Mouse (Mus musculus) heart, embryonic 11.5 days (tissue): ENCODE measurements around the gene Rfx7. TPM values are rescaled to one million over a fixed set of nuclear protein-coding genes. Genes with fewer than 3 reads are reported as not detected.
"Not testable (repeated sequence)": the region's sequence is repeated elsewhere in the genome, so short reads cannot be mapped to it uniquely, and the experiment has no call there.

Source experiments
- ATAC-seq: fragments of 200-750 bp; cut with Nextera tagmentation; replicated peaks from 2 replicates; pipeline ENCODE4 v1.8.0; 2017; ENCODE audit warnings: moderate library complexity; ENCODE audit not compliant: insufficient number of reproducible peaks, low FRiP score, low TSS enrichment
- H3K27ac ChIP-seq: fragments of 300-500 bp; sonication (generic); 2 replicates; pipeline ENCODE4 v1.5.1; 2014; ENCODE audit warnings: mild to moderate bottlenecking, low read depth, low read length
- H3K27me3 ChIP-seq: fragments of 300-500 bp; sonication (generic); 2 replicates; pipeline ENCODE4 v1.6.1; 2014; ENCODE audit warnings: mild to moderate bottlenecking, low read length, mixed read lengths; ENCODE audit not compliant: control insufficient read depth, insufficient read depth
- H3K36me3 ChIP-seq: fragments of 300-500 bp; sonication (generic); 2 replicates; pipeline ENCODE4 v1.6.1; 2014; ENCODE audit warnings: mild to moderate bottlenecking, low read length, moderate library complexity, mixed read lengths; ENCODE audit not compliant: control insufficient read depth, insufficient read depth
- H3K4me1 ChIP-seq: fragments of 300-500 bp; sonication (generic); 2 replicates; pipeline ENCODE4 v1.6.1; 2014; ENCODE audit warnings: low read length; ENCODE audit not compliant: control insufficient read depth, insufficient read depth
- H3K4me2 ChIP-seq: fragments of 300-500 bp; sonication (generic); 2 replicates; pipeline ENCODE4 v1.6.1; 2014; ENCODE audit warnings: mild to moderate bottlenecking, moderate library complexity
- H3K4me3 ChIP-seq: fragments of 300-500 bp; sonication (generic); 2 replicates; pipeline ENCODE4 v1.5.1; 2014; ENCODE audit warnings: low read depth, low read length
- H3K9ac ChIP-seq: fragments of 300-500 bp; sonication (generic); 2 replicates; pipeline ENCODE4 v1.6.1; 2014; ENCODE audit warnings: mild to moderate bottlenecking, low read depth, low read length, moderate library complexity
- H3K9me3 ChIP-seq: fragments of 300-500 bp; sonication (generic); replicated peaks from 2 replicates; pipeline ENCODE4 v1.6.1; 2016; ENCODE audit warnings: low read length; ENCODE audit not compliant: control insufficient read depth
- WGBS: fragments of 180-500 bp; shearing (Covaris S2); extraction: QIAGEN DNeasy Blood & Tissue Kit; methylation state at CpG from one replicate; pipeline ENCODE4 v1.1.7; 2014; ENCODE audit not compliant: insufficient replicate concordance; 5-methylcytosine and 5-hydroxymethylcytosine counted together
- polyA plus RNA-seq: library from polyadenylated mRNA; unstranded; fragments of >200 nt; fragmentation: Nextera tagmentation; extraction: Ambion mirVana; gene quantifications from 2 replicates; pipeline ENCODE4 v1.2.1, GENCODE M21; 2014

The Rfx7 gene
- polyA plus RNA-seq, 1 experiment from 2014 or later: 12.2 TPM

DNA sequence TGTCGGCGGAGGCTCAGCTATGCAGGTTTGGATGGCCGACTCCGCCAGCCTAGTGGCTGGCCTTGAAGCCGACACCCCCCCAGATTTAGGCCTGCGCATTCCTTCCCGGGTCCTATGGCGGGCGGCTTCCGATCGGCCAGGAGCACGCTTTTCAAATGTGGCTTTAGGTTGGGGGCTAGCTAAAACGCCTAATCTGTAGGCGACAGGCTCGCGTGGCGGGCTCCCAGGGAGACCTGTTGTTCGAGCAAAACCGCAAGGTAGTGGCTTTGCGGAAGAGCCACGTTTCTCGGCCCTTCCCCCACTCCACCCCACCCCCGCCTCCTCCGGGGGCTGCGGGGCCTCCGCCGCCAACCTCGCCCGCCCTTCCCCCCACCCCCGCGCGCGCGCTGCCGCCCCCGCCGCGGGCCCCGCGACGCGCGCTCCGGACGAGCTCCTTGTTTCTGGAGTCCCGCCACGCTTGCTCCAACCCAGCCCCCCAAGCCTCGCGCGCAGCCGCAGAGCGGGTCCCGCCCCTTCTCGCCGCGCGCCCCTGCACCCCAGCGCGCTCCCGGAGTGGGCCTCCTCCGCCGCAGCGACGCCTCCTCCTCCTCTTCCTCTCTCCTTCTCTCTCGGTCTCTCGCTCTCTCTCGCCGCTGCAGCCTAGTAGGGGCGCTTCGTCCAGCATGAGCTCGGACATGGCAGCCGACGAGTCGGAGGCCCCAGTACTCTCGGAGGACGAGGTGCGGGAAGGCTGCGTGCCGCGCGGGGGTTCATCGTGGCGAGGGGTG, 130.0 kb downstream of the Rfx7 start, which contains the start of gene Nedd4:
Nedd4 (plus strand) TSS at position 452 of the 767 bp plus-strand sequence.
- Histone ChIP-seq H3K4me3 (peak within 1 kb of the TSS; percentile 89), H3K4me2 (peak within 1 kb of the TSS; percentile 94), H3K27ac (peak within 1 kb of the TSS; percentile 99), H3K36me3 (peaks cover 8% of the 10 kb centered on the region), H3K9me3 (no peaks in the 10 kb centered on the region), H3K27me3 (no peaks in the 10 kb centered on the region), H3K9ac (peak within 1 kb of the TSS; percentile 100), H3K4me1 (peaks cover 30% of the 10 kb centered on the region)
- WGBS: under 1% methylated on average over 63 of the region's 83 CpGs
- peak; percentile 90 for ATAC-seq

DNA sequence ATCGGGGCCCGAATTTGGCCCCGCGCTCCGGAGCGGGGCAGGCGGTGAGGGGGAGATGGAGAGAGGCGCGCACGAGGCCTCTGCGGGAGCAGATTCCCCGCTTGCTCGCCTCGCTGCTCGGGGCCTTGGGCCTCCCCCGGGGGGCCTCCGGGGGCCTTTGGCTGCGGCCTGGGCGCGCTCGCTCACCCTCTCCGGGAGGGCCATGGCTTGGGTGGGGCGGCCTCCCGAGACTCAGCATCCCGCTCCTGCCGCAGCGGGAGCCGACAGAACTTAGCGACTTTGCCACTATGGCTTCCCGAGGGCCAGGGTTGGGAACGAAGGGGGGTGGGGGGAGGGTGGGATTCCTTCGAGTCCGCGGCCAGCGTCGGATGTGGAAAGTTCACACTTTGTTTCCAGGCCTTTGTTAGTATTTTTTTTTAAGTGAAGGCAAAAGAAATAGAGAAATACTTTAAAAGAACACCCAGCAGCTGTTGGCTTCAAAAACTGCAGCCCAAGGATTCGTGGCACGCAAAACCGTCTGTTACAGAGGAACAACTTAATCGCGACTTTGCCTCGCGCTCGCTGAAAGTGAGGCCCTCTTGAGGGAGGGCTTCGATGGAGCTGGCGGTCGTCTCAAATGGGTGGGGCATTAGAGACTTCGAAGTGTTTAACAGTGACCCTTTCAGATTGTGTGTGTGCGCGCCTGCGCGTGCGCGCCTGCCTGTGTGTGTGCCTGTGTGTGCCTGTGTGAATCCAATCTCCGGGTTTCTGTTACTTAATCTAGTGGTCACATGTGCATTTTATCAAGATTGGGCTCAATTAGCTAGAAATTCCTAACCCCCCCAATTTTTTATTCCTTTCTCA, 130.9 kb downstream of the Rfx7 start:
- Histone ChIP-seq H3K36me3 (peaks cover 13% of the 10 kb centered on the region), H3K4me3 (peak overlapping the region; percentile 89), H3K4me2 (peak overlapping the region; percentile 94), H3K27ac (peak overlapping the region; percentile 99), H3K27me3 (no peaks in the 10 kb centered on the region), H3K9me3 (no peaks in the 10 kb centered on the region), H3K4me1 (peaks cover 30% of the 10 kb centered on the region), H3K9ac (peak overlapping the region; percentile 100)
- WGBS: under 1% methylated on average over 48 of the region's 55 CpGs
- ATAC-seq: peak; percentile 40

DNA sequence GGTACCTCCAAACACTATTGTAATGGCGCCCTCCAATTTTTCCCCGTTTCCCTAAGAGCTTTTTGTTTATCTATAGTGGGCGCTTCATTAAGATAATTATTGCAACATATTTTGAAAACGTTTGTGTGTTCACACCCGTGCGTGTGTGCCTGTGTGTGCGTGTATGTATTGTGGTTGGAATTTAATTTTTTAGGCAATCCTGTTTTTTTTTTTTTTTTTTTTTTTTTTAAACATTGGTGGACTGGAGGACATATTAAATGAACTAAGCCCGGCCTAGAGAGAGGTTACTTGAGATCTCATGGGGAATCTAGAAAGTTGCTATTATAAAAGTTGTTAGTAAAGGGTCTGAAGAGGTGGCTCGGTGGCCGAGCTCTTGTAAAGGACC, 131.5 kb downstream of the Rfx7 start:
- H3K36me3 ChIP-seq: peaks cover 13% of the 10 kb centered on the region
- WGBS: 10% methylated on average over 10 of the region's 10 CpGs

DNA sequence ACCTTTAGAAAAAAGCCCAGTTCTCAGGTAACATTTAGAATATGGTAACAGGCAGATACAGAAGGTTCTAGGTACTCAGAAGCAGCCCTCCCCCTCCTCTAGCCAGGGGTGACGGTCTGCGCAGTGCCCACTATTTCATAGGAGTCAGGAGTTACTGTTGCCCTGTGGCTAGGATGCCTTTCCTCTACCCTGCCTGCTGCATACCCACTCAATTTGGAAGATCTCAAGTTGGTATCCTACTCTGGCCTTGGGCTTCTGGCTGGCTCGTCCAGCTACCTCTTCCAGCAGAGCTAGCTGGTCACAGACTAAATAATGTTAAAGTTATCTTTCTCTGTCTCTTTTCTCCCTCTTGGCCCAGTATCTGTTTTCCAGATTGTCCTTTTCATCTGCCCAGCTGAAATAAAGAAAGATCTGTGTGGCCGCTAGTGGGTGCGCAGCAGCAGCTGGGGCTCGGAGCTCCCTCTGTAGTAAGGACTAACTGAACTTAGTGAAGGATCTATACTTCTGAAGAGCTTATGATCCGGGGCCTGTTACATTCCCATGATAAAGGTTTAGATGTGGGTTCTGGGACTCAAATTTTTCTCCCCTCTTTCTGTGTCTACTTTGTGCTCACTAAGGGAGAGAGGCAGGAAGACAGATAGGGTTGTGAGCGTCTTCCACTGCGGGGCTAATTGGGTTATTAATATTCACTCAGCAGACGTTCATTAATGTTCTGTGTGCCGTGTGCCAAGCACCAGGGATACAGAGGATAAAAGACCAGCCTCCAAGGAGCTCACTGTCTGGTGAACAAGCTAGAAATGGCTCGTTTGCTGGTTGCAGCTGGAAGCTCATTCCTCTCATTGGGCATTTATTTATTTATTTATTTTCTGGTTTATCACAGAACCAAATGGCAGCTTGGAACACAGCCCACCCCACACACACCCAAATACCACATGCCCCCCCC, 132.6 kb downstream of the Rfx7 start:
- H3K36me3 ChIP-seq: peaks cover 15% of the 10 kb centered on the region
- H3K9me3 ChIP-seq: no peaks in the 10 kb centered on the region
- peak overlapping the region; percentile 24; the same call in 1 of the 2 replicates for H3K27ac ChIP-seq
- peaks cover 32% of the 10 kb centered on the region for H3K4me1 ChIP-seq
- no peaks in the 10 kb centered on the region for H3K27me3 ChIP-seq
- peak overlapping the region; percentile 94 for H3K4me2 ChIP-seq
- no peak for ATAC-seq
- H3K4me3 ChIP-seq: peak overlapping the region; percentile 89
- peak overlapping the region; percentile 100 for H3K9ac ChIP-seq
- 61% methylated on average over 12 of the region's 12 CpGs for WGBS

More for the DNA sequence above, 131.5 kb downstream of the Rfx7 start:
- H3K4me2 ChIP-seq: peak overlapping the region; percentile 94
- no peak for ATAC-seq
- H3K9me3 ChIP-seq: no peaks in the 10 kb centered on the region
- H3K27ac ChIP-seq: peak overlapping the region; percentile 99; the same call in 1 of the 2 replicates
- H3K27me3 ChIP-seq: no peaks in the 10 kb centered on the region
- peaks cover 30% of the 10 kb centered on the region for H3K4me1 ChIP-seq
- H3K9ac ChIP-seq: peak overlapping the region; percentile 100
- H3K4me3 ChIP-seq: peak overlapping the region; percentile 89

DNA sequence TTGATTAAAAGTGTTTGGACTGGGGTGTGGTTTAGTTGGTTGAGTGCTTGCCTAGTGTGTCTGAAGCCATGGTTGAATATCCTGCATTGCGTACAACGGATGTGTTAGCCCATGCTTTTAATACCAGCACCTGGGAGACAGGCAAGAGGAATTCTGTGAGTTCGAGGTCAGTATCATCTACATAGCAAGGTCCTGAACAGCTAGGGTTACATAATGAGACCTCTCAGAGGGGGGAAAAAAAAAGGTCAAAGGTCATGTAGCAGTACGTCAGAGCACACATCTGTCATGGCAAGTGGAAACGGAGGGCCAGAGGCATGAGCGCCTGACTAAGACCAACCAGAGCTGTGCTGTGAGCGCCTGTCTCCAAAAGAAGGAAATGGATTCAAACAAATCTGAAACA, 133.5 kb downstream of the Rfx7 start:
- peak overlapping the region; percentile 94 for H3K4me2 ChIP-seq
- WGBS: 60% methylated on average over 7 of the region's 7 CpGs
- H3K4me3 ChIP-seq: peak overlapping the region; percentile 89; the same call in 1 of the 2 replicates
- no peak for ATAC-seq
- H3K27ac ChIP-seq: no peak overlapping the region
- peaks cover 37% of the 10 kb centered on the region for H3K4me1 ChIP-seq
- H3K36me3 ChIP-seq: peaks cover 22% of the 10 kb centered on the region
- H3K9me3 ChIP-seq: no peaks in the 10 kb centered on the region
- no peaks in the 10 kb centered on the region for H3K27me3 ChIP-seq
- H3K9ac ChIP-seq: peak overlapping the region; percentile 49

DNA sequence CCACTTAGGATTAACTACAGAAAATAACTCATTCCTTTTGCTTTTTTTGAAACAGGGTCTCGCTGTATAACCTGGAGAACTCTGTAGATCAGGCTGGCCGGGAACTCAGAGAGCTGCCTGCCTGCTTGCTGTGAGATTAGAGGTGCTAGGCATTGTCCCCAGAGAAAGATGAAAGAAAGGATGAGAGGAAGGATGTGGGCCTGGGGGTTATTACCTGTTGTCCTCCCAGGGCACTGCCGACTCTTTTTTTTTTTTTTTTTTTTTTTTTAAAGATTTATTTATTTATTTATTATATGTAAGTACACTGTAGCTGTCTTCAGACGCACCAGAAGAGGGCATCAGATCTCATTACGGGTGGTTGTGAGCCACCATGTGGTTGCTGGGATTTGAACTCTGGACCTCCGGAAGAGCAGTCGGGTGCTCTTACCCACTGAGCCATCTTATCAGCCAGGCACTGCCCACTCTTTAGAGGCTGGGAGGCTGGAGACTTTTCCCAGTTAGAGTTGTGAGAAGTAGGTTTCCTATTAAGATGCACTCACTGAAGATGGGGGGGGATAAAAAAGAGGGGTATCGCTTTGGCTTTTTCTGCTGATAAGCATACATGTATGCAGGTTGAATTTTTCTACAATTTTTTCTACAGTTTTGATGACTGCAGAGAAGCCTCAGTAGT, 134.4 kb downstream of the Rfx7 start:
- not testable (repeated sequence) for H3K27ac ChIP-seq, H3K9ac ChIP-seq, H3K9me3 ChIP-seq, H3K4me3 ChIP-seq, H3K27me3 ChIP-seq, ATAC-seq, H3K4me2 ChIP-seq
- Histone ChIP-seq H3K4me1 (peaks cover 31% of the 10 kb centered on the region), H3K36me3 (peaks cover 23% of the 10 kb centered on the region)
- WGBS: 75% methylated on average over 6 of the region's 8 CpGs

DNA sequence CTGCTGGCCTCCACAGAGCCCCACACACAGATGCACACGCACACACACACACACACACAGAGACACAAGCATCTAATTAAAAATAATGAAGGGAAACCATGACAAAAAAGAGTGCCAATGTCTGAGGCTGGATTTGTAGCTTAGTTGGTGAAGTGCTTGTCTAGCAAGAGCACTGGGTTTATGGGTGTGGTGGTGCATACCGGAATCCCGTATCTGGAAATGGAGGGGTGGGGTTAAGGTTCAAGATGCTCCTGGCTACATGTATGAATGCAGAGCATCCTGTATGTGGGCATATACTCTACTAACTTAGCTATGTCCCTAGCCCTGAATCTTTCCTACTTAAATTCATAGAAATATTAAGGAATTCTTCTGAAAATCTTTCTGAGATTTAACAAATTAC, 135.1 kb downstream of the Rfx7 start:
- H3K4me1 ChIP-seq: peaks cover 29% of the 10 kb centered on the region
- no peaks in the 10 kb centered on the region for H3K27me3 ChIP-seq
- ATAC-seq: no peak
- H3K9ac ChIP-seq: no peak overlapping the region
- H3K36me3 ChIP-seq: peaks cover 26% of the 10 kb centered on the region
- H3K27ac ChIP-seq: no peak overlapping the region
- no peak overlapping the region for H3K4me2 ChIP-seq
- H3K4me3 ChIP-seq: no peak overlapping the region
- 83% methylated on average over 3 of the region's 3 CpGs for WGBS
- no peaks in the 10 kb centered on the region for H3K9me3 ChIP-seq
